Mouse (Mus musculus) lung, embryonic 14.5 days (tissue): ENCODE measurements around the gene Ltb. TPM values are rescaled to one million over a fixed set of nuclear protein-coding genes. Genes with fewer than 3 reads are reported as not detected.

Experiments used
- ATAC-seq: fragments of 200-750 bp; cut with Nextera tagmentation; 2 replicates; pipeline ENCODE4 v1.8.0; 2017; ENCODE audit warnings: mild to moderate bottlenecking, moderate TSS enrichment, moderate library complexity; ENCODE audit not compliant: insufficient read depth
- DNase-seq: peaks from one replicate; pipeline ENCODE4 v3.0.0-alpha.2; 2015
- H3K27ac ChIP-seq: fragments of 300-500 bp; sonication (generic); 2 replicates; pipeline ENCODE4 v1.5.1; 2014; ENCODE audit warnings: low read depth, mild to moderate bottlenecking, moderate library complexity
- H3K27me3 ChIP-seq: fragments of 300-500 bp; sonication (generic); 2 replicates; pipeline ENCODE4 v1.6.1; 2014; ENCODE audit warnings: low read length, control low read depth; ENCODE audit not compliant: insufficient read depth
- H3K36me3 ChIP-seq: fragments of 300-500 bp; sonication (generic); 2 replicates; pipeline ENCODE4 v1.6.1; 2014; ENCODE audit warnings: control low read depth; ENCODE audit not compliant: insufficient read depth
- H3K4me1 ChIP-seq: fragments of 300-500 bp; sonication (generic); 2 replicates; pipeline ENCODE4 v1.6.1; 2014; ENCODE audit warnings: antibody characterized with exemption, control low read depth; ENCODE audit not compliant: insufficient read depth
- H3K4me2 ChIP-seq: fragments of 300-500 bp; sonication (generic); 2 replicates; pipeline ENCODE4 v1.6.1; 2014; ENCODE audit warnings: mild to moderate bottlenecking
- H3K4me3 ChIP-seq: fragments of 300-500 bp; sonication (generic); 2 replicates; pipeline ENCODE4 v1.5.1; 2014; ENCODE audit warnings: low read depth, low read length
- H3K9ac ChIP-seq: fragments of 300-500 bp; sonication (generic); 2 replicates; pipeline ENCODE4 v1.6.1; 2014
- H3K9me3 ChIP-seq: fragments of 300-500 bp; sonication (generic); 2 replicates; pipeline ENCODE4 v1.6.1; 2016; ENCODE audit warnings: low read depth, low read length, control low read depth
- CTCF ChIP-seq: IDR thresholded peaks from 2 replicates; pipeline ENCODE4 v1.5.1; 2016; ENCODE audit warnings: antibody characterized with exemption, low read depth
- WGBS: fragments of 180-500 bp; shearing (Covaris S2); extraction: QIAGEN DNeasy Blood & Tissue Kit; methylation state at CpG from one replicate; pipeline ENCODE4 v1.1.7; 2014; 5-methylcytosine and 5-hydroxymethylcytosine counted together
- polyA plus RNA-seq: library from polyadenylated mRNA; unstranded; fragments of >200 nt; fragmentation: Nextera tagmentation; extraction: Ambion mirVana; gene quantifications from 2 replicates; pipeline ENCODE4 v1.2.1, GENCODE M21; 2014

Gene Ltb
- polyA plus RNA-seq, 1 experiment from 2014 or later: not detected

DNA sequence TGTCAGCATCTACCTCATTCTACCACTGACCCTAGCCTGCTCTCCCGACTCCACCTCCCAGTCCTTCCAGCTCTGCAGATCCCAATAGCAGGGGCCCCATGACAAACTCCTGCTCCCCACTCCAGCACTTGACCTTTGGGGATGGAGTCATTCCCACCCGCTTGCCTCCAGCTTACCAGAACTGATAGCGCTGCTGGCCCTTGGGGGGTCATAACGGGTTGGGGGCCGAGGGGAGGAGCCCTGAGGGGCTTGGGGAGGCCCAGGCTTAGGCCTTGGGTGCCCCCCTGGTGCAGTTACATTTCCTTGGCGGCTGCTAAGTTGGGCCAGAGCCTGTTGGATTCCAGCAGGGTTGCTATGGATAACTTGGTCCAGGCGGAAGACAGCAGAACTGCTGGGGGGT, 39.6 kb upstream of the Ltb start:
- H3K9ac ChIP-seq: no peak overlapping the region
- no peak for TF ChIP-seq CTCF
- H3K4me1 ChIP-seq: no peaks in the 10 kb centered on the region
- H3K4me3 ChIP-seq: no peak overlapping the region
- H3K27me3 ChIP-seq: no peaks in the 10 kb centered on the region
- 83% methylated on average over 7 of the region's 7 CpGs for WGBS
- no peaks in the 10 kb centered on the region for H3K9me3 ChIP-seq
- H3K36me3 ChIP-seq: peaks cover 100% of the 10 kb centered on the region
- DNase-seq: no peak
- ATAC-seq: no peak
- H3K4me2 ChIP-seq: no peak overlapping the region
- no peak overlapping the region for H3K27ac ChIP-seq

DNA sequence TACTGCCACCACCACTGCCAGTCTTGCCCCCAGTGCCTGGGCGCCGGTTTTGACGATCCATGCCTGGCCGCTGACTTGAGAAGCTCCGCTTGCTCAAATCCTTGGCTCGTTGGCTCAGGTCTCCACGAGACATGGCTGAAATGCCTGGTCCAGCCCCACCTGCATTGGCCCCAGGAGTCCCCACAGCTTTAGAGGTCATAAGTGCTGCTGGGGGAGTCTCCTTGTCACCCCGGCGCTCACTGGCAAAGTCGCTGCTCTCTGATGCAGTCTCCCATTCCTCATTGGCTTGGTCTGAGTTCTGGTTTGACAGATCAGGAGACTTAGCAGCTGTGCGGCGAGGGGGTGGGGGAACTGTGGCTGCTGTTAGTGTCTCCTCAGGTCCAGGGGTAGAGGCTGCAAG, 38.8 kb upstream of the Ltb start:
- no peaks in the 10 kb centered on the region for H3K27me3 ChIP-seq
- H3K36me3 ChIP-seq: peaks cover 100% of the 10 kb centered on the region
- no peaks in the 10 kb centered on the region for H3K9me3 ChIP-seq
- no peak overlapping the region for H3K9ac ChIP-seq
- no peak for ATAC-seq
- no peak overlapping the region for H3K4me3 ChIP-seq
- no peaks in the 10 kb centered on the region for H3K4me1 ChIP-seq
- WGBS: 87% methylated on average over 12 of the region's 12 CpGs
- no peak for DNase-seq
- no peak overlapping the region for H3K27ac ChIP-seq
- no peak for TF ChIP-seq CTCF
- H3K4me2 ChIP-seq: no peak overlapping the region

DNA sequence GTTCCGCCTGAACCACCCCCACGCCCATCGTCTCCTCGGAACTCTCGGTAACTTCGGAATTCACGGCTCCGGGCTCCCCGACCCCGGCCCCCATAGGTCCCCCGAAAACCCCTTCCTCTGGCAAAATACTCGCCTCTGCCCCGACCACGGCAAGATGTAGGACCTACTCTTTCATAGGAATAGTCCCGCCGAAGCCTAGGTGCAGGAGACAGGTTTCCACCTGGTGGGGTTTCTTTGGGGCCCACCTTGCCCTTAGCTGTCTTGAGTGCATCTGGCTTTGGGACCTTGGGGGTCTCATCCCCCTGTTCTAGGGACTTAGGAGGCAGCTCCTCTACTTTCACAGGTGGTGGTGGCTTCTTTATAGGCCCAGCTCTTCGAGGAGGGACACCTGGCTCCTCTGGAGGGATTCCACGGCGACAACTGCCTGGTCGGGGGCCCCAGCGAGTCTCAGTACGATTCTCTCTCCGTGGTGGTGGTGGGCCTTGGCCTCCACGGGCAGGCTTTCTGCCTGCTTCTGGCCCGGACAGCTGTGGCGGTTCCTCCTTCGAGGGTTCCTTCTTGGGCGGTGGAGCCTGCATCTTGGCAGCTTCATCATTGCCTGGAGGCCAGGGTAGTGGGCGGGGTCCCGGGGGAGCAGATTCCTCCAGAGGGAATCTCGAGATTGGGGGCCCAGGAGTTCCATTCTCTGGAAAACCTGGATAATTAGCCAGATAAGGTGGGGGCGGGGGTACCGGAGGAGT, 37.6 kb upstream of the Ltb start:
- no peak overlapping the region for H3K4me3 ChIP-seq
- H3K9me3 ChIP-seq: no peaks in the 10 kb centered on the region
- no peak overlapping the region for H3K27ac ChIP-seq
- no peak overlapping the region for H3K9ac ChIP-seq
- H3K27me3 ChIP-seq: no peaks in the 10 kb centered on the region
- H3K4me2 ChIP-seq: no peak overlapping the region
- WGBS: 90% methylated on average over 33 of the region's 33 CpGs
- ATAC-seq: no peak
- no peaks in the 10 kb centered on the region for H3K4me1 ChIP-seq
- no peak for TF ChIP-seq CTCF
- no peak for DNase-seq
- peaks cover 100% of the 10 kb centered on the region for H3K36me3 ChIP-seq

DNA sequence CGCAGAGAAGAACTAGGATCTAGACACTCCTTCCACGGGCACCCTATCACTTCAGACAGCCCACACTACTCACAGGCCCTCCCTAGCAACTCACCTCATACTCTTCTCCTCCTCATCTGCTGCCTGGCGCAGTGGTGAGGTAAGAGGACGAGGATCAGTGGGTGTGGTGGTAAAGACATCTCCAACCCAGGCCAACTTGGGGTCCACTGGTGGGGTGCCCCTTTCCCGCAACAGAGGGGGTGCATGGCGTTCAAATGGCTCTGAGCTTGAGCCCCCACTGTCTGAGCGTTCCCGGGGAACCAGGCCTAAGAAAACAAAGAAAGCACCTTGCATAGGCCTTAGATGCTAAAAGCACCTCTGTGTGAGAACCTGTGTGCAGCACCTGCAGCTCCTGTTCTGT, 37.0 kb upstream of the Ltb start:
- Histone ChIP-seq H3K36me3 (peaks cover 100% of the 10 kb centered on the region), H3K4me3 (no peak overlapping the region), H3K27me3 (no peaks in the 10 kb centered on the region), H3K9ac (no peak overlapping the region), H3K27ac (no peak overlapping the region), H3K9me3 (no peaks in the 10 kb centered on the region), H3K4me1 (no peaks in the 10 kb centered on the region), H3K4me2 (no peak overlapping the region)
- no peak for TF ChIP-seq CTCF
- ATAC-seq (no peak), DNase-seq (no peak)
- 91% methylated on average over 8 of the region's 8 CpGs for WGBS

DNA sequence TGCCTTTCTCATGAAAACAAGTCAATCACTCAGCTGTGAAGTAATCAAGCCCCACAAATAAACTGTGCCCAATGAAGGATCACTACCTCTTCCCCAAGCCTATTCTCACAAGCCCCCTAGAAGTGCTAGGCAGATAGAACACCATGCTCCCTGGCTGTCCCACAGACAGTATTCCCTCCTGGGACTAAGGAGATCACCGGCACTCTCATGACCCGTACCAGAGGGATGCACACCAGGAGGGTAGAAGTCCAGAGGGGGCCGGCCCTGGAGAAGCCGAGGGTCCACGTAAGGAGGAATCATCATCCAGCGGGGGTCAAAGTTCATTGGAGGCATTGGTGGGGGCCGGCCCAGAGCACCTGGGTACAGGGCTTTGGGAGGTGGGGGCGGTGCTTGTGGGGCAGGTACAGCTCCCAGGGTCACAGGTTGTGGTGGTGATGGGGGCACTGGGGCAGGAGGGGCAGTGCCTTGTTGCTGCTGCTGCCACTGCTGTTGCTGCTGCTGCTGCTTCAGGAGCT, 36.5 kb upstream of the Ltb start:
- Histone ChIP-seq H3K36me3 (peaks cover 100% of the 10 kb centered on the region), H3K4me2 (no peak overlapping the region), H3K4me3 (no peak overlapping the region), H3K27me3 (no peaks in the 10 kb centered on the region), H3K9me3 (no peaks in the 10 kb centered on the region), H3K9ac (no peak overlapping the region), H3K27ac (no peak overlapping the region), H3K4me1 (peaks cover 4% of the 10 kb centered on the region; the same call in 1 of the 2 replicates)
- no peak for TF ChIP-seq CTCF
- no peak for ATAC-seq
- 83% methylated on average over 8 of the region's 8 CpGs for WGBS
- no peak for DNase-seq

DNA sequence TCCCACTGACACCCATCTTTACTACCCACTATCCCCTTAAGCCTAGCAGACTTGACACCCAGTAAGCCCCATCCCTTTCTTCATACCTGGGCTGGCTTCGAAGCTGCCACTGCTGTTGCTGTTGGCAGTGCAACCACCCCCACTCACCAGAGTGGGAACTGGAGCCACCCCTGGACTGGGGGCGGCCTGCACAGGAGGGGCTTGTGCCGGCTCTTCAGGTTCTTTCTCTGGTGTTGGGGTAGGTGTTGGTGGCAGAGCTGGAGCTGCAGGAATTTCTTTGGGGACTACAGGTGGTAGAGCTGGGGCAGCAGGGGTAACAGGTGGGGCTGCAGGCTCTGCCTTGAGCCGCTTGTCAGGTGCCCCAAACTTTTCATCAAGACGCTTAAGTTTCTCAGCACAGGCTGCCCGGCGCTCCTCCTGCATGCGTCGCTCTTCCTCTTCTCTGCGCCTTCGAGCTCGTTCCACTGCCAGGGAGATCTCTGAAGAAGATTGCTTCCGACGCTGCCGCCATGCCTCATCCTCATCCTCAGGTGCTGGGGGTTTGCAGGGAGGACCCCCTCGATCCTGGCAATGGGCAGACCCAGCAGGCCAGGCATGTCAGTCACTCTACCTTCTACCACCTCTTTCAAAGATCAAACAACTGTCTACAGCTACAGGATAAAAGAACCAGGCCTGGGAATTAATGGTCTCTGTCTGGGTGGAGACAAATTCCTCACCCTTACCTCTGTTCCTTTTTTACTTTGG, 35.2 kb upstream of the Ltb start:
- Histone ChIP-seq H3K27me3 (no peaks in the 10 kb centered on the region), H3K4me1 (peaks cover 6% of the 10 kb centered on the region; the same call in 1 of the 2 replicates), H3K36me3 (peaks cover 90% of the 10 kb centered on the region), H3K4me3 (no peak overlapping the region), H3K27ac (no peak overlapping the region), H3K4me2 (no peak overlapping the region), H3K9me3 (no peaks in the 10 kb centered on the region), H3K9ac (no peak overlapping the region)
- DNase-seq (no peak), ATAC-seq (no peak)
- 92% methylated on average over 16 of the region's 16 CpGs for WGBS
- no peak for TF ChIP-seq CTCF

DNA sequence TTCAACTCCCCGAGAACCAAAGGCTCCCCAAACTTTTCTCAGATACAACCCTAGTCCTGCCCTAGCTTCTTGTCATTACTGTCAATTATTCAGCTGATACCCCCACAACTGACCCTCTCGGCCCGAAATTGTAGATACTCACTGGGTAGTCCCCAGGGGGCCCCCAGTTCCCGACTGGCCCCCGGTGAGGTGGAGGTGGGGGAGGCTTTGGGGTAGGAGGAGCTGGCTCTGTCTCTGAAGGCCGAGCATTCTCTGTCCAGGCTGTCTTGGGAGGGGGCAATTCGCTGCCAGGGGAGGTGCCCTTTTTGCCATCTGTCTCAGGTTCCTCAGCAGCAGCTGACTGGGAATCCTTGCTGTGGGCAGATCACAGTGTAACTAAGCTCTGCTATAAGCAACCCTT, 34.6 kb upstream of the Ltb start:
- H3K27ac ChIP-seq: no peak overlapping the region
- H3K36me3 ChIP-seq: peaks cover 84% of the 10 kb centered on the region
- WGBS: 83% methylated on average over 7 of the region's 7 CpGs
- no peak overlapping the region for H3K9ac ChIP-seq
- H3K4me1 ChIP-seq: peaks cover 6% of the 10 kb centered on the region; the same call in 1 of the 2 replicates
- ATAC-seq (no peak), DNase-seq (no peak)
- H3K4me3 ChIP-seq: no peak overlapping the region
- H3K27me3 ChIP-seq: no peaks in the 10 kb centered on the region
- TF ChIP-seq CTCF: no peak
- H3K9me3 ChIP-seq: no peaks in the 10 kb centered on the region
- no peak overlapping the region for H3K4me2 ChIP-seq
